Mouse (Mus musculus) layer of hippocampus, postnatal 10 days (tissue): ENCODE results near the gene Prmt2. TPM values are rescaled to one million over a fixed set of nuclear protein-coding genes. Genes with fewer than 3 reads are reported as not detected.
A peak's percentile ranks its signal among the peaks of the same experiment; 100 is the strongest.

Experiments used
- DNase-seq, 2 experiments: peaks; one replicate each; pipeline ENCODE4 v3.0.0; 2021; ENCODE audit warnings: low spot score in 2 of 2
- long read RNA-seq: library from polyadenylated mRNA; stranded (forward); transcript quantifications from one replicate; pipeline ENCODE4 v2.0.0, GENCODE M21; 2023
- total RNA-seq, 2 experiments: library from RNA; stranded (reverse); gene quantifications; 2 replicates each; pipeline ENCODE4 v1.2.3; 2021

Gene Prmt2
- total RNA-seq, result 100 to 1,000 TPM in 1 of 2 experiments, 10 to 100 TPM in 1; 95.7 to 100 TPM
- long read RNA-seq, transcript Prmt2-202 (11 exons, 2,052 nt), result minor isoform, 55 of 193 reads
- long read RNA-seq, transcript Prmt2-201 (11 exons, 2,016 nt), result major isoform, 90 of 193 reads
- long read RNA-seq, partial matches to known transcripts, result 24 of 193 reads
- long read RNA-seq, other reads (novel, unspliced or antisense), result 23 of 193 reads

DNA sequence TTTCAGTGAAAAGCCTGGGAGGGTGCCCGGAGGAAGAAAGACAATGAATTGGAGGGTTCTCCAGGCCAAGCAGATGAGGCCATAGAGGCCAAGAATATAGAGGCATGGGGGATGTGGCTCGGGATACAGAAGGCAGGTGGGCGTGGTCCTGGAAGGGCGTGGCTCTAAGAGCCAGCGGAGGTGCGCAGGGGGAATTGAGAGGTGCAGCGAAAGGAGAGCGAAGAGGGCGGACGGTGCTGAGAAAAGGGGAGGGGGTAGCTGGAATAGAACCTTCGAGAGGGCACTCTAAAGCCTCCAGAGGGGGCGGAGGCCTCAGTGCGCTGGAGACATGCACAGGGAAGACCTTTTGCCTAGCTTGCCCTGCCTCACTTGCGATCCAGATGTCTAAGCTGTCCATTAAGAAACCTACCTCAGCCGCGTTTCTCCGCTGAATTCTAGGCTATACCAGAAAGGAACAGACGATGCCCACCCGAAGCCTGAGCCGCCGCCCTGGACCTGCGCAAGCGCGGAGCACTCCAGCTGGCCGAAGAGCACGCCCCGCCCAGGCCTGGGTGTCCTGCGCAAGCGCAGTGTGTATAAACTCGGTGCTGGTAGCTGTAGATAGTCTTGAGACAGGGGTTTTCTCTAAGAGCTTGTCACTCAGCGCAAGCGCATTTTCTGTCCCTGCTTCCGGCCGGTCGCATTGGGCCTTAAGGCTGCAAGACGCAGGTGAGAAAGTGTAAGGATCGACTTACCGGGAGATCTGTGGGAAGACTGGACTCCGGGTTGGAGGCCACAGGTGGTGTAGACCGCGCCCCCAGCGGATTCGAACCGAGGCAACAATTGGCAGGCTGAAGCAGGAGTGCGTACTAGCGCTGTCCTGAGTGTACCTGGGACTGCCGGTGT lies at the start of gene Prmt2:
TSS of gene Prmt2 (minus strand) at position 525 of the 885 bp plus-strand sequence.
- DNase-seq, result peak; percentile 86 to 91

DNA sequence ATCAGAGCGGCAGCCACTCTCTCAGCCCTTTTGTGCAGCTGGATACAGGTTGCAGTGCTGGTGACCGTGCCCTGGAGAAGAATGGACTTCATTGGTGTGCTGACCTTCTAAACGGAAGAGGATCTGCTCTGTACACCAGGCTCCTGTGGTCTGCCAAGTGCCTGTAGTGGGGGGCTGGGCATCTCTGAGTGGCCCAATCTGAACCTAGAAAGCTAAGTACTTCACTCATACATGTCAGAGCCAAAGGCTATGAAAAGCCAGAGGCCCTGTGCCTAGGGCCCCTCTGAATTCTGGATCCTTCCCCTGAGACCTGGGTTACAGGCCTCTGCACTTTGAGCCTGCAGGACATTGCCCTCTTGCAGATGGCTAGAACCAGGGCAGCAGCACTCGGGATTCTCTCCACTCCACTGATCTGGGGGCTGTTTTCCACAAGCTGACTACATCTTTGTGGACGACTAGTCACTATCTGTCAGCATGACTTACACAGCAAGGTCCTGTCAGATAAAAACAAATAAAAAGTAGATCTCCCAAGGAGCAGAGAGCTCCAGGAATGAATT lies 41.0 kb upstream of the Prmt2 start:
- DNase-seq, result no peak

DNA sequence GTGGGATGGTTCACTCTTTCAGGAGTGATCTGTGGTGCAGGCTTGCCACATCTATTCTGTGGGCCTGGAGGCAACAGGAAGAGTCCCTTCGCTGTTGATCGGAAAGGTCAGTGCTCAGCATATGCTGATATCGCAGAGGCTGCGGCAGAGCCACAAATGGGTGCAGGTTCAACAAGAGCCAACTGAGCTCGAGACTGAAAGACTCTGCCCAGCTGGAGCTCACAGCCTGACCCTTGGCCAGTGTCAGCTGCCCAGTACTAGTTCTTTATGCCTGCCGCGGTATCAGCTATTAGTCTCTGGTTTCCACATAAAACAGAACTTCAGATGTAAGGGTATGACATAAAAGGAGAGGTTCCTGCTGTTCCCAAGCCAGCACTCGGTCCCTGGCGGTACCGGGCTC lies 37.6 kb upstream of the Prmt2 start:
- DNase-seq, result no peak

DNA sequence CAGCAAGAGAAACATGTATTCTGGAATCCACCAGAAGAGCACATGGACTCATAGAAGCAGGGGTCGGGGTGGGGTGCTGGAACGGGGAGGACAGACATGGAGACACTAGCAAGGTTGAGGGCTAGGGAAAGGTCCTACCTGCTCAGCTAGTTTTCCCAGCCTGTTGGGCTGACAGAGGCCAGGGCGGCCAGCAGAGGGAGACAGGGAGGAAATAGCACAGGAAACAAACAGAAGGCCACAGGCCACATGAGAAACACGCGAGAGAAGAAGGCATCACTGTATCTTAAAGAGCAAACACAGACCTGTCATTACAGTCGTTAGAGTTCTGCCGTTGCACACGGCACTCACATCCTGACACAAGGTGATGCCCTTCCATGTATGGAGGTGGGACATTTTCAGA lies 33.6 kb upstream of the Prmt2 start:
- peak in 1 of 2 experiments; percentile 40 for DNase-seq

DNA sequence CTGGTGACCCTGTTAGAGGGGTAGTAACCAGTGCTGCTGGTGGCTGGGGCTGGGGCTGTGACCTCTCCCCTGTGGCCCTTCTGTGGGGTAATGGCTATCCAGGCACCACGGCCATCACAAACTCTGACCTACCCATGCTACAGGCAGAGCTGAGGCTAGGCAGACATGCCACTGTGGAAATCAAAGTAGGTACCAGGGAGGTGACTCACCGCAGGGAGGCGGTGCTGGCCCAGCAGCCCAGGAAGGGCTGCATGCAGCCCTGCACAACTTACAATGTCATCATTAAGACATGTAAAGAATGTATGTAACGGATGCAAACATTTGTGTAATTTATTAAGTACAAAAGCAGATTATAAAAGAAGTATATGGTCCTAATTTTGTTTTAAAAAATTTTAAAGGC lies 24.8 kb upstream of the Prmt2 start:
- DNase-seq, result no peak

DNA sequence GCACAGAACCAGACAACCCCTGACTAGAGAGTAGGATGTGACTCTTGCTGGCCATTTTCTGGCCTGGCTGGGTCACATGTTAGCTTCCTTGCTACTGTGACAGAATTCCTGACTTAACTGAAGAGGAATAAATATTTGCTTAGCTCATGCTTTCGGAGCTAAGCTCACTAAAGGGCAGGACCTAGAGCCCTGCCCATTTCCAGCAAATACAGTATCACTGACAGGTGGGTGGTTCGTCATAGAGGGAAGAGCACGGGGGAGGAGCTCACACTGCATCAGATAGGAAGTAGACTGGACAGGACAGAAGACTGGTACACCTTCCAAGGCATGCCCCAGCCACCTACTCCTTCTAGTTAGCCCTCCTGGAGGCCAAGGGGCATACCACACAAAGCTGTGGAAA lies 23.8 kb upstream of the Prmt2 start:
- no peak for DNase-seq

DNA sequence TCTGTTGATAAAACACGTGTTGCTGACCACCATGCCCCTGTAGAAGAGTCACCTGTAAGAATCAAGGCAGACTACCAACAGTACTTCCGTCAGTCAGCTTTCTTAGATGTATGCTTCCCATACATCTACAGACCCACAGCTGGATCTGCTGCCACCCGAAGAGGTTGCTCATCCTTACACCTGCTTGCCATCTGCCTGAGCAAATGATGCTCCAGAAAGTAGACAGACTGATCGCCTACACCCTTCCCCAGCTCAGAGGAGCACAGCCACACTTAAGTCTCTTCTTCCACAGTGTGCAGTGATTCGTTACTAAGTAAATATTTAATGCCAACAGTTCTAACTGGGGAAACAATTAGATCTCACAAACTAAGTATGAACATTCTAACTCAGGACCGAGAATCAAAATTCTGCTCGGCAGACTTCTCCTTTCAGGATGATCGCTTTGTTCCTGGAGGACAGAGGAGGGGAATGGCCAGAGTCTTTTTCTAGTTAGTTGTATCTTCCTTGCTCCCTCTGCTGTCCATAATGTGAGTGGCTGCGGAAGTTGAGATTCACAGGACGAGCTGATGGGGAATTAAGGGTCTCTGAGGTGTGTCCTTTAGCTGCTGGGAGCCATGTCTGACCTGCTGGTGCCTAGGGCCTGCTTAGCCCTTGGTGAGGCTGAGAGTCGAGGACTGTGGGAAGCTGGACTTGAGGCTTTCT lies 22.8 kb upstream of the Prmt2 start:
- no peak for DNase-seq

DNA sequence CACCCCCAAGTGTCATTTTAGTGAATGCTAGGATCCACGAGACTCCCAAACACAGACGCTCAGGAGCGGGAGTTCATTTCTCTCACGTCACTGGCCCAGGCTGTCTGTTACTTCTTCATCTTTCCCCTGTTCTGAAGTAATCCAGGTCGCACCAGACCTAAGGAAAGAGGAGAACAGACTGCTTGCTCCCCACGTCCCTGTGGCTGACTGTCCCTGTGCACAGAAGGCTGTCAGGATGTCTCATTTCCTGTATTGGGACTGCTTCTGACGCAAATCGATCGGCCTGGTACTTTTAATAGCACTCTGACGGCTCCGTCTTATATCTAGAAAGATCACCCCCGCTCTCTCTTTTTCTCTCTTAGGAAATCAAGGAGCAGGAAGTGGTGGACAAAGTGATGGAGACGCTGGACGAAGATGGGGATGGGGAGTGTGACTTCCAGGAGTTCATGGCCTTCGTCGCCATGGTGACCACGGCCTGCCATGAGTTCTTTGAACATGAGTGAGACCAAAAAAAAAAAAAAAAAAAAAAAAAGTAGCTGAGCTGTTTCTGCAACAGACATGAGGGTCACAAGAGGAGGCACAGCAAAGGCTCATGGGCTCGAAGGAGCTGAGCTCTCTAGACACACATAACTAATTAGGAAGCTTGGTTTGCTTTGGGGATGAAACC lies 22.0 kb upstream of the Prmt2 start:
- DNase-seq, result no peak

DNA sequence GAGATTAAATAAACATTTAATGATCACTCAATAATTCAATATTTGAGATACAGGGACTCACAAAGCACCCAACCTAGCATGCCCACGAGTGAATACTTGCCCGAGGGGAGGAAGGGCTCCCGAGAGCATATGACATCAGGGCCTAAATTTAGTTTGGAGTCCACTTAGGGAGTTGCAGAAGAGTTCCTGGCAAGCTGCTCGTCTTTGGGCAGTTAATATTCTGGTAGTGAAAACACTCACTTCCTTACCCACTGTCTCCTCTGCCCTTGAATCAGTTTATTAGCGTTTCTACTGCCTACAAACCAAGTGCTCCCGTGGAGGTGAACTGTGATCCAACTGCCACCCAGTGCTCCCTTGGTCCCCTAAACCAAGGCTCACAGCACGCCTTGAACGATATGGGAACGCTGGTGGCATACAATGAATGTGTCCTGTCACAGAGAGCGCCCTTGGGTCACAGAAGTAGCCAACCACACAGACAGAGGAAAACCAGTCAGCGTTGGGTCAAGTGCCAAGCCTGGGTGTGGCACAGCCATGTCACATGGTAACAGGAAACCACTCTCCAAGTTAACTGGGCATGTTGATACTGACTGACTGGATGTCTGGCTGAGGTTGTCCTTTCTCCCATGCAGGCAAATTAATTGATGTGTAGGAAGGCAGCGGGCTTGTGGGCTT lies 20.2 kb upstream of the Prmt2 start:
- peak; percentile 40 to 53 for DNase-seq

DNA sequence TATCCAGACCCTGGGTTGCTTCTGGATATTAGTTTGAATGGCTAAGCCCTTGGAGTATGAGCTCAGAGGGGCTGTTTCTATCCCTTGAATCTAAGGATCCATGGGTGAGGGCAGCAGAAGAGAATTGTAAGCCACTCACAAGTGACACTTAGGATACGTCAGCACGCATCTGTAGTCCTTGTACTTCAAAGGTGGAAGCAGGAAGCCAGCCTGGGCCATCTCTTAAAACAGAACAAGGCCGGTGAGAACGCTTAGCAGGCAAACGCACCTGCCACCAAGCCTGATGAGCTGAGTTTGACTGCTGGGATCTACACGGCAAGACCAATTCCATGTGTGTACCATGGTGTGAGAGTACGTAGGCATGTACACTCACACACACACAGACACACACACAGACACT lies 19.6 kb upstream of the Prmt2 start:
- DNase-seq, result no peak

DNA sequence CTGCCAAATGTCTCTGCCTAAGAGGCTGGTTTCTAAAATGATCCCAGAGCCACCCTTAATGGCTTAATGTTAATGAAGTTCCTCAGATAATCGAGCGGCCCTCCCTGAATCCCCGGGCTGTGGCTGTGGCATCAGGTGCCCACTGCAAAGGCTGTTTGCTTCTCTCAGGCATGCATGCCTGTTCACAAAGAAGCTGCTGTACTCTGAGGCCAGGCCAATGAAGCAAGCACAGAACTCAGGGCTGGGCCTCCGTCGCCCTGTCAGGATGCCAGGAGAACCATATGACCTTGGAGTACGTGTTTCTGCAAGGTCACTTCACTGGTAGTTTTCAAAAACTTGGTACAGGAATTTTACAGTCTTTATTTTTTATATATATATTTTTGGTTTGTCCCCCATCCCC lies 18.0 kb upstream of the Prmt2 start:
- no peak for DNase-seq

DNA sequence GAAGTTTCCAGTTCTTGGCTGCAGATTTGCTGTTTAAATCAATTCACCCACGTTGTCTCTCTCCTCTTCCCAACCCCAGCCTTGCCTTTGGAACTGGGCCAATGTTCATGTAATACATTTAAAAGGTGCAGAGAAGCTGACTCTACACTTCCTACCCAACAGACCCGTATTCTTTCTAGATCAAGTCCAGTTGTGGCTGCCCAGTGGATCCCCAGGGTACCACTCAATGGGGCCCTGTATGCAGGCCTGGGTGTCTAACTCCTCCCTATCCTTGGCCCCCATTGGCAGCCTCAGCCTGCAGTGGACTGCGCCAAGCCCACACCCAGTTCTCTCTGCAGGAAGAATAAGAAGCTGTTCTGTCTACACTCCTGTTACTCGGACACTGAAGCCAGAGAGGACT lies 15.9 kb upstream of the Prmt2 start, which contains the start of gene S100b:
TSS of gene S100b (plus strand) at position 318 of the 400 bp plus-strand sequence.
- DNase-seq, result peak; percentile 46 to 65

DNA sequence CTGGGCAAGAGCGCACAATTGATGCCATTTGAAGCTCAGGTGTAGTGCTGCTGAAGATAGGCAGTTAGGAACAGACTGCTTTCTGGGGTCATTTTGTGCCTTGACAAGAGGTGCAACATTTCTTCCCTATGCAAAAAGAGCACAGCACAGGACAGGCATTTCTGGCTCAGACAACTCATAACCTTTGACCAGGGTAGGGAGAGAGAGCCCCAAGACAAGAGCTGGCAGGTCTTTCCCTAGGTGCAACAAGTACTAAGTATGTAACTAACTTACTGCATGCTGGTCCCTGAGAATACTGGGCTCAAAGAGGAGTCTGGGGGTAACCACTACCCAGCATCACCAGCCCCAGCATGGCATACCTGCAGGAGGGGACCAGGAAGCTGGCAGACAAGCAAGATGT lies 15.4 kb upstream of the Prmt2 start:
- DNase-seq, result no peak

DNA sequence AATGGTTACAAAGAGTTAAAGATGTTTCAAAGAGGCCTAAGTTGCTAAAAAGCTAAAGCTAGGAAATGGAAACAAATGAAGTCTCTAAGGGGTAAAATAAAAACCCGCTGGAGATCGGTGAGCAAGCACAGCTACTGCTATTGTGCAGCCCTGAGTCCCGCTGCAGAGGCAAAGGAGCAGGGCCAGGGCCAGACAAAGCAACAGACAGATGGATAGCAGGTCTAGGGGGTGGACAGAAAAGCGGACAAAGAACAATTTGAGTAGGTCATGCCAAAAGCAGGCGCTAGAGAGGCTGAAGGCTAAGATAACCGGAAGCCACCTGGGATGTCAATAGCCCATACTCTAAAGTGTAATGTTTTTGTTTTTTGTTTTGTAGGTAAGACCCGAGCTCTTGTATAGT lies 13.2 kb upstream of the Prmt2 start:
- no peak for DNase-seq

DNA sequence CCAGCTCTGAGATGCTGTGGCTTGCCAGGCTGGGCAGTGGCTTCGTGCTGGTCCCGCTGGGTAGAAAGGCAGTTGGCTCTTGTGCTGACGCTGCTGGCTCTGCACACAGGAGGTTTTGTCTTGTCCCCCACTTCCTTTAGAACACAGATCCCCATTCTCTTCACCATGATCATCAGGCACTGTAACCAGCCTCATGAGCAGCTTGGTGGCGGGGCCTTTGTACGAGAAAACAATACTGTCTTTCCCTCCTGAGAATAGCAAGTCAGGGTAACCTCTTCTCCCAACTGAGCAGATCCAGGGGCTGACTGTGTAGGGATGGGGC lies 10.9 kb upstream of the Prmt2 start:
- DNase-seq, result no peak

DNA sequence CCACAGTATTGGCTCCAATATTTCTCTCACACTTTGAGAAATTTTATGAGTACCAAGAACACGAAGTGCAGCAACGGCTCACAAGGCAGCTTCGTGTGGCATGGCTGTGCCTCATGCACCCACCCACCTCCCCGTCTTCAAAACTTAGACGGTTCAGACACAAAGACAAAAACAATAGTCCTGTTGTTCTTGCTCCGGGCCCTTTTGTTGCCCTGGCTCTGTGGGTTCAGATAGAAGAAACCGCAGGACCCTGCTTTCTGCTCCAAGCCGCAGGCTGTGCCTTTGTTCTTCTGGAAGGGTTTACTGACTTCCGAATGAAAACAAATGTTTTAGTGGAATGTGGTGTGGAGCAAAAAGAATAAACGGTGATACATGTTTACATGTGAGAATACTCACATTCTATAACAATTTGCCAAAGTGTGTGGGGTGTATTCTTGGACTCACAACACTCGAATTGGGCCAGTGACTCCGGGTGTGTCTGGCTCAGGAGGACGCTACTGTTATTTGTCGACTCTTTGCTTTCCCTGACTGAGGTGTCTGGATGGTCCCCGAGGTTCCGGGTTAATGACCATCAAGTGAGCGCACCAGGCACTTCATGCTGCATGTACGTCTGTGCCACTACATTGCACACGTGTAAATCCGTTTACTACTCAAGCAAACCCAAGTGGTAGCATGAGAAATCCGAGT lies 10.4 kb upstream of the Prmt2 start:
- DNase-seq, result no peak

DNA sequence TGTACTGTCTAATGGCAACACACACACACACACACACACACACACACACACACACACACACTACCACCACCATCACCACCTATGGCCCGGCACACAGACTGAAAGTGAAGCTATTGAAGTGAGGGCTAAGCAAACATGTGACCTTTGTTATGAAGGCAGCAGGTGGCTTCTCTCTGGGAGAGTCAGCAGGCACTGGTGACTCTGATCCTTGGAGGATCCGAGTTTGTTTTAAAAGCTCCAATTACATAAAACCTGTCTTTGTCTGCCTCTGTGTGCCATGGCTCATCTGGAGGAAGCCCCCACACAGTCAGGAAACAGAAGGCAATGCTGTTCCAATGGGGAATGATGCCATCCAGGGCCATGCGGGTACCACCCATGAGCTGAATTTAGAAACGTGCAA lies 8.9 kb upstream of the Prmt2 start:
- DNase-seq, result no peak

DNA sequence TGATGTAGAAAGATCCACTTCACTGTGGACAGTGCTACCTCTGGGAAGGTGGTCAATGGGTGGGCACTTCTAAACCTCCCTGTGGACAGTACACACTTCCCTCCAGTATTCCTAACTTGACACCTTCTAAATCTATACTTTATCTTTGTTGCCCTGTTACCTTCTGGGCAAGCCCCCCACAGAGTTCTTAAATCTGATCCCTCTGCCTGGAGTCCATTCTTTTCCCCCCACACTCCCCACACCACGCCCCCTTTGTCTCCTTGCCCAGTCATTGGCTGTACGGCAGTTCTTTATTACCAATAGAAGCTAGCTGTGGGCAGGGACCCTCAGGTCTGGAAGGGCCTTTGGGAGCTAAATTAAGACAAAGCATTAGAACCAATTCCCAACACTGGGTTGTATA lies 7.4 kb upstream of the Prmt2 start:
- no peak for DNase-seq

DNA sequence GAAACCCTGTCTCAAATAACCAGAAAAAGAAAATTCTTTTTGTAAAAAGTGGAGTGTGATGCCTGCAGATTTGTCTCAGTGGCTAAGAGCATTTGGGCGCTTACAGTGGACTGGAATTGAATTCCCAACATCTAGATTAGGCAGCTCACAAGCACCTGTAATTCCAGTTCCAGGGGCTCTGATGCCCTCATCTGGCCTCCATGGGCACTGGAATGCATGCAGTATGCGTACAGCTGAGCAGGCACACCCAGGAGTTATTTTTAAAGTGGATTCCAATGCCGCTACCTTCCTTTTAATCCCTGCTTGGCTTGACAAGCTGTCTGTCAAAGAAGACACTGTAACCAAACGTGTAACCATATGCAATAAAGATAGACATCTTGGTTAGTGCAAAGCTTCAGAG lies 1.7 kb upstream of the Prmt2 start:
- no peak for DNase-seq

DNA sequence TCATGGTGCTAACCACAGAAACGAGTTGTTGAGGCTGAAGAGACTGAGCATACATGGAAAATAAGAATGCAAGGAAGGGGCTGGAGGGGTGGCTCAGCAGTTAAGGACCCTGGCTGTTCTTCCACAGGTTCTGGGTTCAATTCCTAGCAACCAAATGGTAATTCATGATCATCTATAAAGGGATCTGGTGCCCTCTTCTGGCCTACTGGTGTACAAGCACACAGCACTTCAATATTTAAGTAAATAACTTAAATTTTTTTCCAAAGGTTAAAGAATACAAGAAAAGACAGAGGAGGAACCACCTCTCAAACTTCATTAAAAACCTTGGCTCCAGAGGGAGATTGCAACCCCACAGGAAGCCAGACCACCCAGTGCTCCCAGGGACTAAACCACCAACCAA lies 8.0 kb downstream of the Prmt2 start:
- no peak for DNase-seq
